Mouse (Mus musculus): ENCODE measurements around the gene Cers5. TPM values are rescaled to one million over a fixed set of nuclear protein-coding genes. Genes with fewer than 3 reads are reported as not detected.
"Not testable (repeated sequence)": the region's sequence is repeated elsewhere in the genome, so short reads cannot be mapped to it uniquely, and the experiment has no call there.

Gene Cers5
- 101 TPM for polyA plus RNA-seq (2012; fragmentation: generic; extraction: Trizol)
- long read RNA-seq, experiment 1, transcript Cers5-201 (10 exons, 2,096 nt): major isoform, 72 of 97 reads
- long read RNA-seq, experiment 1, partial matches to known transcripts: 3 of 97 reads
- long read RNA-seq, experiment 1, other reads (novel, unspliced or antisense): 19 of 97 reads
- long read RNA-seq, experiment 2, transcript Cers5-201 (10 exons, 2,096 nt): major isoform, 636 of 773 reads
- long read RNA-seq, experiment 2, transcript Cers5-202 (11 exons, 2,775 nt): minor isoform, 19 of 773 reads
- long read RNA-seq, experiment 2, partial matches to known transcripts: 5 of 773 reads
- long read RNA-seq, experiment 2, other reads (novel, unspliced or antisense): 113 of 773 reads

GRCm38 (mm10) chr15:99772881-99772924 is at the start of gene Cers5:
Cers5 (minus strand) TSS chr15:99772885.
- H3K36me3 ChIP-seq (ENCODE audit: control insufficient read depth, insufficient read depth); H3K27me3 ChIP-seq (ENCODE audit: control insufficient read depth, insufficient read depth, insufficient read length): not testable (repeated sequence)
- peaks cover 37% of the 10 kb centered on the region for H3K79me3 ChIP-seq (ENCODE audit: low read depth)
- H3ac ChIP-seq (ENCODE audit: control insufficient read depth, insufficient read length, low read depth): peak within 1 kb of the TSS; percentile 68
- peaks cover 42% of the 10 kb centered on the region for H3K79me2 ChIP-seq (ENCODE audit: control insufficient read depth, insufficient read depth)
- peak within 1 kb of the TSS; percentile 86 for H3K4me3 ChIP-seq (ENCODE audit: insufficient read depth, poor library complexity, severe bottlenecking)

GRCm38 (mm10) chr15:99819621-99820279 is 47.1 kb upstream of the Cers5 start:
- Histone ChIP-seq H3K27me3 (ENCODE audit: control insufficient read depth, insufficient read depth, insufficient read length) (no peaks in the 10 kb centered on the region), H3K4me3 (ENCODE audit: insufficient read depth, poor library complexity, severe bottlenecking) (peak overlapping the region; percentile 84), H3ac (ENCODE audit: control insufficient read depth, insufficient read length, low read depth) (peak overlapping the region; percentile 92), H3K79me3 (ENCODE audit: low read depth) (peaks cover 49% of the 10 kb centered on the region), H3K79me2 (ENCODE audit: control insufficient read depth, insufficient read depth) (peaks cover 61% of the 10 kb centered on the region), H3K36me3 (ENCODE audit: control insufficient read depth, insufficient read depth) (peaks cover 15% of the 10 kb centered on the region)
- TF ChIP-seq MYOD1 (IDR thresholded peaks at IDR 0.05; ENCODE audit: control insufficient read depth, insufficient read length, low read depth) (no peak), CTCF (IDR thresholded peaks at IDR 0.05; ENCODE audit: control insufficient read depth, insufficient read depth, insufficient read length) (no peak), FOSL1 (IDR thresholded peaks at IDR 0.05; ENCODE audit: insufficient read depth, low read length, poor library complexity, severe bottlenecking) (no peak), MAX (IDR thresholded peaks at IDR 0.05) (peak; percentile 72), MYOG (IDR thresholded peaks at IDR 0.05; ENCODE audit: control insufficient read depth, extremely low read depth, insufficient read length) (no peak), CEBPB (IDR thresholded peaks at IDR 0.05; ENCODE audit: low read depth) (no peak), USF1 (IDR thresholded peaks at IDR 0.05; ENCODE audit: low read depth) (no peak)

GRCm38 (mm10) chr15:99819109-99819440 is 46.4 kb upstream of the Cers5 start:
- no peaks in the 10 kb centered on the region for H3K27me3 ChIP-seq (ENCODE audit: control insufficient read depth, insufficient read depth, insufficient read length)
- peaks cover 54% of the 10 kb centered on the region for H3K79me3 ChIP-seq (ENCODE audit: low read depth)
- H3K36me3 ChIP-seq (ENCODE audit: control insufficient read depth, insufficient read depth): peaks cover 15% of the 10 kb centered on the region
- peak overlapping the region; percentile 84 for H3K4me3 ChIP-seq (ENCODE audit: insufficient read depth, poor library complexity, severe bottlenecking)
- H3K79me2 ChIP-seq (ENCODE audit: control insufficient read depth, insufficient read depth): peaks cover 68% of the 10 kb centered on the region
- peak overlapping the region; percentile 92 for H3ac ChIP-seq (ENCODE audit: control insufficient read depth, insufficient read length, low read depth)
- TF ChIP-seq MYOG (IDR thresholded peaks at IDR 0.05; ENCODE audit: control insufficient read depth, extremely low read depth, insufficient read length) (no peak), CTCF (IDR thresholded peaks at IDR 0.05; ENCODE audit: control insufficient read depth, insufficient read depth, insufficient read length) (no peak), CEBPB (IDR thresholded peaks at IDR 0.05; ENCODE audit: low read depth) (no peak), FOSL1 (IDR thresholded peaks at IDR 0.05; ENCODE audit: insufficient read depth, low read length, poor library complexity, severe bottlenecking) (no peak), MAX (IDR thresholded peaks at IDR 0.05) (no peak)

GRCm38 (mm10) chr15:99818321-99819108 is 45.8 kb upstream of the Cers5 start:
- Histone ChIP-seq H3K79me2 (ENCODE audit: control insufficient read depth, insufficient read depth) (peaks cover 73% of the 10 kb centered on the region), H3K79me3 (ENCODE audit: low read depth) (peaks cover 59% of the 10 kb centered on the region), H3K36me3 (ENCODE audit: control insufficient read depth, insufficient read depth) (peaks cover 19% of the 10 kb centered on the region), H3K4me3 (ENCODE audit: insufficient read depth, poor library complexity, severe bottlenecking) (peak overlapping the region; percentile 84), H3ac (ENCODE audit: control insufficient read depth, insufficient read length, low read depth) (peak overlapping the region; percentile 92), H3K27me3 (ENCODE audit: control insufficient read depth, insufficient read depth, insufficient read length) (no peaks in the 10 kb centered on the region)
- no peak for TF ChIP-seq USF1 (IDR thresholded peaks at IDR 0.05; ENCODE audit: low read depth)
- peak; percentile 82 for TF ChIP-seq CEBPB (IDR thresholded peaks at IDR 0.05; ENCODE audit: low read depth)
- TF ChIP-seq CTCF (IDR thresholded peaks at IDR 0.05; ENCODE audit: control insufficient read depth, insufficient read depth, insufficient read length): no peak
- TF ChIP-seq FOSL1 (IDR thresholded peaks at IDR 0.05; ENCODE audit: insufficient read depth, low read length, poor library complexity, severe bottlenecking): no peak
- TF ChIP-seq MAX (IDR thresholded peaks at IDR 0.05): peak; percentile 84
- TF ChIP-seq MYOG (IDR thresholded peaks at IDR 0.05; ENCODE audit: control insufficient read depth, extremely low read depth, insufficient read length): no peak
- TF ChIP-seq MYOD1 (IDR thresholded peaks at IDR 0.05; ENCODE audit: control insufficient read depth, insufficient read length, low read depth): peak; percentile 4

GRCm38 (mm10) chr15:99817343-99818235 is 44.9 kb upstream of the Cers5 start:
- peak overlapping the region; percentile 85 for H3ac ChIP-seq (ENCODE audit: control insufficient read depth, insufficient read length, low read depth)
- H3K27me3 ChIP-seq (ENCODE audit: control insufficient read depth, insufficient read depth, insufficient read length): no peaks in the 10 kb centered on the region
- H3K36me3 ChIP-seq (ENCODE audit: control insufficient read depth, insufficient read depth): peaks cover 28% of the 10 kb centered on the region
- TF ChIP-seq USF1 (IDR thresholded peaks at IDR 0.05; ENCODE audit: low read depth) (no peak), CTCF (IDR thresholded peaks at IDR 0.05; ENCODE audit: control insufficient read depth, insufficient read depth, insufficient read length) (no peak), MYOG (IDR thresholded peaks at IDR 0.05; ENCODE audit: control insufficient read depth, extremely low read depth, insufficient read length) (no peak), CEBPB (IDR thresholded peaks at IDR 0.05; ENCODE audit: low read depth) (no peak), MAX (IDR thresholded peaks at IDR 0.05) (no peak), FOSL1 (IDR thresholded peaks at IDR 0.05; ENCODE audit: insufficient read depth, low read length, poor library complexity, severe bottlenecking) (no peak), MYOD1 (IDR thresholded peaks at IDR 0.05; ENCODE audit: control insufficient read depth, insufficient read length, low read depth) (no peak)
- peaks cover 82% of the 10 kb centered on the region for H3K79me2 ChIP-seq (ENCODE audit: control insufficient read depth, insufficient read depth)
- peak overlapping the region; percentile 84 for H3K4me3 ChIP-seq (ENCODE audit: insufficient read depth, poor library complexity, severe bottlenecking)
- peaks cover 68% of the 10 kb centered on the region for H3K79me3 ChIP-seq (ENCODE audit: low read depth)
